Mouse (Mus musculus) neural tube, postnatal 0 days (tissue): ENCODE measurements around the gene Nxf7. TPM values are rescaled to one million over a fixed set of nuclear protein-coding genes. Genes with fewer than 3 reads are reported as not detected.

ENCODE experiments used
- polyA plus RNA-seq: library from polyadenylated mRNA; unstranded; fragments of >200 nt; fragmentation: Nextera tagmentation; extraction: Ambion mirVana; gene quantifications from 2 replicates; pipeline ENCODE4 v1.2.1, GENCODE M21; 2015

The Nxf7 gene
- polyA plus RNA-seq: 0.14 TPM in 1 of 2 replicates, not detected in the other

DNA sequence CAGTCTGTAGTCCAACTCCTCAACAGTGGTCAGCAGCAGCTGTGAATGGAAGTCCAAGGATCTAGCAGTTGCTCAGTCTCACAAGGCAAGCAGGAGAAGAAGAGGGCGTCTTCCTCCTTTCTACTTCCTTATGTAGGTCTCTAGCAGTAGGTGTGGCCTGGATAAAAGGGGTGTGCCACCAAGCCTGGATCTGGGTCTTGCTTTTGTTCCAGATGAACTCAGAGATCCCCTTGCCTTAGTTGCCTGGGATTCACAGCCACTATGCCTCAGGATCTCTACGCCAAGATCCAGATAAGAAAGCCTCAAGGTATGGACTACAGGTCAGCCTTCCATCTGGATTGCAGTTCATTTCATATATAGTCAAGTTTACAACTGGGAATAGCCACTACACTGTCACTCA lies at the start of gene Nxf7:
TSS of gene Nxf7 (minus strand) at position 101 of the 400 bp plus-strand sequence.

DNA sequence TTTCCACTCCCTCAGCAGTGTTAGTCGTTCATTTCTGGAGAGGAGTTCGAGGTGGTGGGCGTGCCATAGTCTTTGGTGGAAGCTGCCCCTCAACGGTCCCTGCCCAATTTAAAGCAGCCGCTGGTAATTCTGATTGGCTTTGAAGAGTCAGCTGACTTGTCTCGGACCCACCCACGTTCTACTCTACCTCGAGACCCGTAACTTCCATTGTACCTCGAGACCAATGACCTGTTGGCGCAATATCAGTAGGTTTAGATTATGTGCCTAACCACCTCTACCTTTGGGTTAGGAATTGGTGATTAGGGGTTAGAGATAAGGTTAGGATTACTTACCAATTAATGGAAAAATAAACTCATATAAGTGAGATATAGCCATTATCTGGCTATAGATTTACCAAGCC lies 29.0 kb upstream of the Nxf7 start, which contains the start of gene Prame:
TSS of gene Prame (minus strand) at position 101 of the 400 bp plus-strand sequence.

Other genes starting within 250 kb of the Nxf7 start
- not detected in 2 replicates for gene Gm5128, start 225.5 kb downstream of the Nxf7 start, polyA plus RNA-seq
- 0.06 TPM in 1 of 2 replicates, not detected in the other for gene Gm7903, start 164.9 kb downstream of the Nxf7 start, polyA plus RNA-seq
- not detected in 2 replicates for gene AV320801, start 104.2 kb downstream of the Nxf7 start, polyA plus RNA-seq
- not detected in 2 replicates for gene Prame, start 28.9 kb upstream of the Nxf7 start, polyA plus RNA-seq
- gene Tcp11x2, start 95.0 kb upstream of the Nxf7 start, polyA plus RNA-seq: not detected in 2 replicates
- not detected in 2 replicates for gene Tmsb15a, start 126.5 kb upstream of the Nxf7 start, polyA plus RNA-seq
- gene Armcx5, start 144.0 kb upstream of the Nxf7 start, polyA plus RNA-seq: 15.3 and 16.0 TPM in 2 replicates
- gene Gprasp1, start 144.0 kb upstream of the Nxf7 start, polyA plus RNA-seq: 203 and 219 TPM in 2 replicates
- 96.3 and 97.5 TPM in 2 replicates for gene Bhlhb9, start 198.8 kb upstream of the Nxf7 start, polyA plus RNA-seq
- 238 and 248 TPM in 2 replicates for gene Gprasp2, start 240.3 kb upstream of the Nxf7 start, polyA plus RNA-seq